Mouse (Mus musculus) stomach, embryonic 14.5 days (tissue): Measurements from ENCODE around the gene Uqcr11. TPM values are rescaled to one million over a fixed set of nuclear protein-coding genes. Genes with fewer than 3 reads are reported as not detected.

Experiments
- ATAC-seq: fragments of 200-750 bp; cut with Nextera tagmentation; 2 replicates; pipeline ENCODE4 v1.8.0; 2017; ENCODE audit warnings: low read depth, moderate TSS enrichment; ENCODE audit not compliant: insufficient number of reproducible peaks, insufficient read depth, low FRiP score
- H3K27ac ChIP-seq: fragments of 300-500 bp; sonication (generic); 2 replicates; pipeline ENCODE4 v1.5.1; 2014; ENCODE audit warnings: mild to moderate bottlenecking, low read length, moderate library complexity, mixed read lengths
- H3K27me3 ChIP-seq: fragments of 300-500 bp; sonication (generic); 2 replicates; pipeline ENCODE4 v1.6.1; 2014; ENCODE audit warnings: low read length, control low read depth, mixed read lengths; ENCODE audit not compliant: control insufficient read depth, insufficient read depth
- H3K36me3 ChIP-seq: fragments of 300-500 bp; sonication (generic); 2 replicates; pipeline ENCODE4 v1.6.1; 2014; ENCODE audit warnings: mild to moderate bottlenecking, control low read depth, low read length, moderate library complexity, mixed read lengths; ENCODE audit not compliant: control insufficient read depth, insufficient read depth
- H3K4me1 ChIP-seq: fragments of 300-500 bp; sonication (generic); 2 replicates; pipeline ENCODE4 v1.6.1; 2014; ENCODE audit warnings: low read length, control low read depth, mixed read lengths; ENCODE audit not compliant: control insufficient read depth, insufficient read depth
- H3K4me2 ChIP-seq: fragments of 300-500 bp; sonication (generic); replicated peaks from 2 replicates; pipeline ENCODE4 v1.6.1; 2014; ENCODE audit warnings: low read depth, low read length, control low read depth
- H3K4me3 ChIP-seq: fragments of 300-500 bp; sonication (generic); 2 replicates; pipeline ENCODE4 v1.5.1; 2014; ENCODE audit warnings: low read depth, low read length, control low read depth
- H3K9ac ChIP-seq: fragments of 300-500 bp; sonication (generic); replicated peaks from 2 replicates; pipeline ENCODE4 v1.6.1; 2014; ENCODE audit warnings: low read depth, mild to moderate bottlenecking, control low read depth, low read length, moderate library complexity, mixed read lengths
- H3K9me3 ChIP-seq: fragments of 300-500 bp; sonication (generic); 2 replicates; pipeline ENCODE4 v1.6.1; 2016; ENCODE audit warnings: low read depth, low read length, control low read depth; ENCODE audit not compliant: control insufficient read depth
- WGBS: fragments of 180-500 bp; shearing (Covaris S2); extraction: QIAGEN DNeasy Blood & Tissue Kit; methylation state at CpG from one replicate; pipeline ENCODE4 v1.1.7; 2014; 5-methylcytosine and 5-hydroxymethylcytosine counted together
- polyA plus RNA-seq: library from polyadenylated mRNA; unstranded; fragments of >200 nt; fragmentation: Nextera tagmentation; extraction: Ambion mirVana; gene quantifications from 2 replicates; pipeline ENCODE4 v1.2.1, GENCODE M21; 2014

The Uqcr11 gene
- polyA plus RNA-seq, 1 experiment from 2014 or later, result 784 TPM

- 72% methylated on average over 8 of the region's 8 CpGs for WGBS
- Histone ChIP-seq H3K4me2 (no peak overlapping the region), H3K9ac (no peak overlapping the region), H3K36me3 (no peaks in the 10 kb centered on the region), H3K27me3 (no peaks in the 10 kb centered on the region), H3K9me3 (no peaks in the 10 kb centered on the region), H3K4me1 (0 out of 2 replicates have a peak, but pooled peaks cover 6% of the 10 kb centered on the region), H3K4me3 (no peak overlapping the region), H3K27ac (no peak overlapping the region)
- ATAC-seq, result no peak
These were observed 37.1 kb upstream of the Uqcr11 start for GRCm38 (mm10) chr10:80443575-80444278.

DNA sequence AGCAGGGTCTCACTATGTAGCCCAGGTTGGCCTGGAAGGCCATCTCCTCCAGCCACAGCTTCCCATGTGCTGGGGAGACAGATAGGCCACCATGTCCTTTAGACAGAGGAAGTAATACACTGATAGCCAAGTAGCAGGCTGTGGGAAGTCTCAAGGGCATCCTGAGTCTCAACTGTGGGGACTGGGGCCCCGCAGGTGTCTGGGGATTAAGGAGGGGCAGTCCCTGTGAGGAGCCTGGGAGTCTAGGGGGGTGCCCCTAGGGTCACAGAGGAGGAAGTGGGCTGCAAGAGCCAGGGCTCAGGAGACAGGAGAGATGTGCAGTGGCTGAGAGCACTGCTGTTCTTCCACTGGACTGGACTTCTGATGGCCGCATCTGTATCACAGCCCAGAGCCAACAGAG lies 36.4 kb upstream of the Uqcr11 start:
- no peaks in the 10 kb centered on the region for H3K27me3 ChIP-seq
- 61% methylated on average over 2 of the region's 2 CpGs for WGBS
- no peak overlapping the region for H3K4me2 ChIP-seq
- 0 out of 2 replicates have a peak, but pooled peaks cover 7% of the 10 kb centered on the region for H3K4me1 ChIP-seq
- H3K9ac ChIP-seq, result no peak overlapping the region
- H3K36me3 ChIP-seq, result no peaks in the 10 kb centered on the region
- H3K4me3 ChIP-seq, result no peak overlapping the region
- no peak for ATAC-seq
- H3K9me3 ChIP-seq, result no peaks in the 10 kb centered on the region
- H3K27ac ChIP-seq, result no peak overlapping the region

DNA sequence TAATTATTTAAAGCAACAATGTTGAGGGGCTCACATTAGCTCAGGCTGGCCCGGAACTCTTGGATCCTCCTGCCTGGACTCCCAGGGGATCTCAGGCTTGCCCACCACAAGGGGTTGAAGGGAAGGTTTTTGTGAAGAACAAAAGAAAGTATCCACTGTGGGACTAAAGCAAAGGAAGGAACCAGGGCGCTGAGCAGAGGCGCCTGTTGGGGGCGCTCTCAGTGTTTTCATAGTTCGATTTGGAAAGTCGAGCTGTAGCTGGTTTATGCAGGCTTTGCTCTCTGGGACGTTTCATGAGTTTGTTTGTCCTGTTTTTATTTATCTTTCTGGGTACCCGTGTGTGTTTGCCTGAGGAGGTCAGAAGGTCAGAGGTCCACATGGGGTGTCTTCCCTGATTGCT lies 35.0 kb upstream of the Uqcr11 start:
- Histone ChIP-seq H3K9ac (no peak overlapping the region), H3K27ac (no peak overlapping the region), H3K4me1 (0 out of 2 replicates have a peak, but pooled peaks cover 8% of the 10 kb centered on the region), H3K4me2 (no peak overlapping the region), H3K4me3 (no peak overlapping the region), H3K36me3 (no peaks in the 10 kb centered on the region), H3K27me3 (no peaks in the 10 kb centered on the region), H3K9me3 (no peaks in the 10 kb centered on the region)
- ATAC-seq, result no peak
- WGBS, result 52% methylated on average over 8 of the region's 8 CpGs

DNA sequence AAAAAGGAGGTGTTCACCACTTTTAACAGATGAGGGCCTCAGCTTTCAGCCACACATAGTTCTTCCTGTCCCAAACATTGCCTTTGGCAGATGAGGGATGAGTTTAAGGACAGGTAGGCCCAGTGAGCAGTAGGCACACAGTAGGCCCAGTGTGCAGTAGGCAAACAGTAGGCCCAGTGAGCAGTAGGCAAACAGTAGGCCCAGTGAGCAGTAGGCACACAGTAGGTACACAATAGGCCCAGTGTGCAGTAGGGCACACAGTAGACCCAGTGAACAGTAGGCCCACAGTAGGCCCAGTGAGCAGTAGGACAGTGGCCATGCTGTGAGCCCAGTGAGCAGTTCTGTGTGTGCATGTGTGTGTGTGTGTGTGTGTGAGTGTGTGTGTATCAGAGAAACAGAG lies 33.4 kb upstream of the Uqcr11 start:
- no peak for ATAC-seq
- Histone ChIP-seq H3K4me3 (no peak overlapping the region), H3K4me2 (no peak overlapping the region), H3K9me3 (no peaks in the 10 kb centered on the region), H3K4me1 (peaks cover 14% of the 10 kb centered on the region; the same call in 1 of the 2 replicates), H3K9ac (no peak overlapping the region), H3K27me3 (no peaks in the 10 kb centered on the region), H3K36me3 (no peaks in the 10 kb centered on the region), H3K27ac (no peak overlapping the region)

GRCm38 (mm10) chr10:80437973-80438372 lies 31.3 kb upstream of the Uqcr11 start:
- Histone ChIP-seq H3K4me3 (no peak overlapping the region), H3K9ac (no peak overlapping the region), H3K4me1 (peaks cover 8% of the 10 kb centered on the region; the same call in 1 of the 2 replicates), H3K27ac (no peak overlapping the region), H3K36me3 (no peaks in the 10 kb centered on the region), H3K4me2 (no peak overlapping the region), H3K27me3 (no peaks in the 10 kb centered on the region), H3K9me3 (no peaks in the 10 kb centered on the region)
- WGBS, result 38% methylated on average over 4 of the region's 4 CpGs
- ATAC-seq, result no peak

DNA sequence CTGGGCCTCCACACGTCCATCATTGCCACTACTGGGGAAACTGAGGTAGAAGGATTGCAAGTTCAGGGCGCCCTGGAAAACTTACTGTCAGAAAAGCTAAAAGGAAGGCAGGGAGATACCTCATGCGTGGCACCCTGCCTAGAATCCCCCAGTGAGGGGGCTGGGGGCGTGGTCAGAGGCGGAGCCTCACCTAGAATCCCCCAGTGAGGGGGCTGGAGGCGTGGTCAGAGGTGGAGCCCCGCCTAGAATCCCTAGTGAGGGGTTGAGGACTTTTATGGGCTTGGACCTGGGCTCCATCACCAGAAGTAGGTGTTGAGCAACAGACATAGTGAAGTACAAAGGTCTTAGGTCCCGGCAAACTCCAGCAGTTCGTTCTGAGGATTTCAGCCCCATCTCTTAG lies 29.6 kb upstream of the Uqcr11 start:
- Histone ChIP-seq H3K9ac (no peak overlapping the region), H3K27me3 (no peaks in the 10 kb centered on the region), H3K36me3 (no peaks in the 10 kb centered on the region), H3K9me3 (no peaks in the 10 kb centered on the region), H3K27ac (peak overlapping the region; percentile 75), H3K4me3 (no peak overlapping the region), H3K4me2 (peak overlapping the region; percentile 17; the same call in 1 of the 2 replicates), H3K4me1 (peaks cover 18% of the 10 kb centered on the region; the same call in 1 of the 2 replicates)
- no peak for ATAC-seq
- 17% methylated on average over 9 of the region's 9 CpGs for WGBS

DNA sequence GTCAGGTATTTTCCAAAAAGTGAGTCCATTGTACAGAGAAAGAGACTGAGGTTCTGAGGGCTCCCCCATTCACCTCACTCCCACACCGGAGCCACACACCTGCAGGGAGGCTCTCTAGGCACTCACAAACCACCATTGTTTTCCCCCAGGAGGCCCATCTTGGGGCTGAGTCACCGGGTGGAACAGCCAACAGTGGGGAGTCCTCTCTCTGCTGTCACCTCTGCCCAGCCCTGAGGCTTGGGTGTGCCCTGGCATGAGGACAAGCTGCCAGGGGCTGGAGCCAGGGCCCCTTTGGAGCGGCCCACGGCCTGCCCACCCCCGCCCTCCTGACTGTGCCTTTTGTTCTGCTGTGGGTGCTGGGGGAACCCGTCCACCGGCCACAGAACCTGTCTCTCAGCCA lies 29.1 kb upstream of the Uqcr11 start:
- H3K27me3 ChIP-seq, result no peaks in the 10 kb centered on the region
- H3K9ac ChIP-seq, result no peak overlapping the region
- WGBS, result 44% methylated on average over 7 of the region's 7 CpGs
- no peak overlapping the region for H3K4me3 ChIP-seq
- no peaks in the 10 kb centered on the region for H3K9me3 ChIP-seq
- no peaks in the 10 kb centered on the region; the same call in 1 of the 2 replicates for H3K36me3 ChIP-seq
- peaks cover 19% of the 10 kb centered on the region; the same call in 1 of the 2 replicates for H3K4me1 ChIP-seq
- ATAC-seq, result peak; percentile 11; the same call in 1 of the 2 replicates
- H3K27ac ChIP-seq, result peak overlapping the region; percentile 75
- H3K4me2 ChIP-seq, result 0 out of 2 replicates have a peak overlapping the region, but pooled peaks have one; percentile 17

DNA sequence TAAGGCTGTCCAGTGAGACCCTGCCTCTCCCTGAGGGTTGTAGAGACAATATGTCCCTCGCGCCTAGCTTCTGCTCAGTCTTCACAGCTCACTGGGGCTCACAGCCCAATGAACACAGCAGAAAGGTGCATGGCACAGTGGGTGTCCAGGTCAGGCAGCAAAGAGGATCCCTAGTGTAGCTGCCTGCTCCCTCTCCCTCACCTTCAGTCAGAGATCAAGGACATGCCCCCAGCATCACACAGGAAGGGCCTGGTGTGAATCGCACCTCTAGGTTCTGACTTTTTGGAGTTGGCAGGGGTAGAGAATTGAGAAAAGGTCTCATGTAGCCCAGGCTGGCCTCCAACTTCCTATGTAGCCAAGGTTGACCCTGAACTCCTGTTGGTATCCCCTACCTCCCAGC lies 28.2 kb upstream of the Uqcr11 start:
- H3K4me2 ChIP-seq, result 0 out of 2 replicates have a peak overlapping the region, but pooled peaks have one; percentile 17
- H3K27me3 ChIP-seq, result no peaks in the 10 kb centered on the region
- H3K27ac ChIP-seq, result no peak overlapping the region
- WGBS, result 68% methylated on average over 3 of the region's 3 CpGs
- H3K9ac ChIP-seq, result no peak overlapping the region
- ATAC-seq, result no peak
- H3K36me3 ChIP-seq, result peaks cover 9% of the 10 kb centered on the region
- H3K4me3 ChIP-seq, result no peak overlapping the region
- H3K4me1 ChIP-seq, result peaks cover 19% of the 10 kb centered on the region; the same call in 1 of the 2 replicates
- H3K9me3 ChIP-seq, result no peaks in the 10 kb centered on the region
